Mouse (Mus musculus) heart, postnatal 0 days (tissue): ENCODE data around the gene Relt.

Experiments
- CTCF ChIP-seq: IDR thresholded peaks from 2 replicates; pipeline ENCODE4 v1.5.1; 2016; ENCODE audit warnings: antibody characterized with exemption, control low read depth, low read depth
- EP300 ChIP-seq: IDR thresholded peaks from 2 replicates; pipeline ENCODE4 v1.6.1; 2016; ENCODE audit warnings: antibody characterized with exemption, low read depth

GRCm38 (mm10) chr7:100839632-100840402 is 23.4 kb downstream of the Relt start:
- no peak for TF ChIP-seq EP300
- no peak for TF ChIP-seq CTCF
